Mouse (Mus musculus) midbrain, postnatal 0 days (tissue): ENCODE data around the gene Snx21. TPM values are rescaled to one million over a fixed set of nuclear protein-coding genes. Genes with fewer than 3 reads are reported as not detected.

ENCODE experiments used
- ATAC-seq: fragments of 200-750 bp; cut with Nextera tagmentation; 2 replicates; pipeline ENCODE4 v1.8.0; 2017; ENCODE audit warnings: moderate number of reproducible peaks, mild to moderate bottlenecking, moderate TSS enrichment, moderate library complexity; ENCODE audit not compliant: low FRiP score
- DNase-seq: peaks from one replicate; pipeline ENCODE4 v3.0.0-alpha.2; 2015; ENCODE audit warnings: low spot score
- H3K27ac ChIP-seq: fragments of 300-500 bp; sonication (generic); 2 replicates; pipeline ENCODE4 v1.5.1; 2014; ENCODE audit warnings: low read depth, mild to moderate bottlenecking, low read length, mixed read lengths
- H3K27me3 ChIP-seq: fragments of 300-500 bp; sonication (generic); 2 replicates; pipeline ENCODE4 v1.6.1; 2014; ENCODE audit warnings: low read length, control low read depth, mixed read lengths; ENCODE audit not compliant: insufficient read depth
- H3K36me3 ChIP-seq: fragments of 300-500 bp; sonication (generic); 2 replicates; pipeline ENCODE4 v1.6.1; 2014; ENCODE audit warnings: low read length, control low read depth, mixed read lengths; ENCODE audit not compliant: insufficient read depth
- H3K4me1 ChIP-seq: fragments of 300-500 bp; sonication (generic); 2 replicates; pipeline ENCODE4 v1.6.1; 2014; ENCODE audit warnings: mild to moderate bottlenecking, control low read depth, antibody characterized with exemption, low read length, mixed read lengths; ENCODE audit not compliant: insufficient read depth
- H3K4me2 ChIP-seq: fragments of 300-500 bp; sonication (generic); 2 replicates; pipeline ENCODE4 v1.6.1; 2014; ENCODE audit warnings: low read depth, mild to moderate bottlenecking, low read length, mixed read lengths; ENCODE audit not compliant: poor library complexity, severe bottlenecking
- H3K4me3 ChIP-seq: fragments of 300-500 bp; sonication (generic); 2 replicates; pipeline ENCODE4 v1.5.1; 2014; ENCODE audit warnings: low read depth, mild to moderate bottlenecking, low read length, moderate library complexity
- H3K9ac ChIP-seq: fragments of 300-500 bp; sonication (generic); replicated peaks from 2 replicates; pipeline ENCODE4 v1.6.1; 2014; ENCODE audit warnings: mild to moderate bottlenecking, low read length, moderate library complexity, mixed read lengths; ENCODE audit not compliant: poor library complexity, severe bottlenecking
- H3K9me3 ChIP-seq: fragments of 300-500 bp; sonication (generic); 2 replicates; pipeline ENCODE4 v1.6.1; 2016; ENCODE audit warnings: low read length, control low read depth
- CTCF ChIP-seq: IDR thresholded peaks from 2 replicates; pipeline ENCODE4 v1.5.1; 2016; ENCODE audit warnings: antibody characterized with exemption, mild to moderate bottlenecking
- WGBS: fragments of 180-500 bp; shearing (Covaris S2); extraction: QIAGEN DNeasy Blood & Tissue Kit; methylation state at CpG from one replicate; pipeline ENCODE4 v1.1.7; 2014; 5-methylcytosine and 5-hydroxymethylcytosine counted together
- polyA plus RNA-seq: library from polyadenylated mRNA; unstranded; fragments of >200 nt; fragmentation: Nextera tagmentation; extraction: Ambion mirVana; gene quantifications from 2 replicates; pipeline ENCODE4 v1.2.1, GENCODE M21; 2015
- total RNA-seq: library from RNA; depleted of rRNA; stranded (reverse); fragments of >200 nt; gene quantifications from 2 replicates; pipeline ENCODE4 v1.2.3, GENCODE M21; 2014

Snx21 gene
- total and polyA plus RNA-seq, 2 experiments from 2014 or later, result 50.8 to 100 TPM

GRCm38 (mm10) chr2:164831029-164831428 lies 45.4 kb downstream of the Snx21 start:
- no peak for DNase-seq
- H3K4me3 ChIP-seq, result no peak overlapping the region
- H3K27me3 ChIP-seq, result no peaks in the 10 kb centered on the region
- H3K4me1 ChIP-seq, result peaks cover 10% of the 10 kb centered on the region
- H3K9me3 ChIP-seq, result no peaks in the 10 kb centered on the region
- no peak overlapping the region for H3K9ac ChIP-seq
- no peak for ATAC-seq
- H3K27ac ChIP-seq, result no peak overlapping the region
- TF ChIP-seq CTCF, result no peak
- no peak overlapping the region for H3K4me2 ChIP-seq
- 88% methylated on average over 10 of the region's 10 CpGs for WGBS
- peaks cover 7% of the 10 kb centered on the region for H3K36me3 ChIP-seq

GRCm38 (mm10) chr2:164832032-164832747 lies 46.6 kb downstream of the Snx21 start:
- peak overlapping the region; percentile 60 for H3K4me3 ChIP-seq
- 63% methylated on average over 16 of the region's 16 CpGs for WGBS
- peak overlapping the region; percentile 99 for H3K4me2 ChIP-seq
- H3K4me1 ChIP-seq, result peaks cover 10% of the 10 kb centered on the region
- peak overlapping the region; percentile 63 for H3K9ac ChIP-seq
- peak overlapping the region; percentile 77 for H3K27ac ChIP-seq
- no peak for TF ChIP-seq CTCF
- ATAC-seq (no peak), DNase-seq (no peak)
- no peaks in the 10 kb centered on the region for H3K27me3 ChIP-seq
- H3K36me3 ChIP-seq, result peaks cover 7% of the 10 kb centered on the region
- no peaks in the 10 kb centered on the region for H3K9me3 ChIP-seq

DNA sequence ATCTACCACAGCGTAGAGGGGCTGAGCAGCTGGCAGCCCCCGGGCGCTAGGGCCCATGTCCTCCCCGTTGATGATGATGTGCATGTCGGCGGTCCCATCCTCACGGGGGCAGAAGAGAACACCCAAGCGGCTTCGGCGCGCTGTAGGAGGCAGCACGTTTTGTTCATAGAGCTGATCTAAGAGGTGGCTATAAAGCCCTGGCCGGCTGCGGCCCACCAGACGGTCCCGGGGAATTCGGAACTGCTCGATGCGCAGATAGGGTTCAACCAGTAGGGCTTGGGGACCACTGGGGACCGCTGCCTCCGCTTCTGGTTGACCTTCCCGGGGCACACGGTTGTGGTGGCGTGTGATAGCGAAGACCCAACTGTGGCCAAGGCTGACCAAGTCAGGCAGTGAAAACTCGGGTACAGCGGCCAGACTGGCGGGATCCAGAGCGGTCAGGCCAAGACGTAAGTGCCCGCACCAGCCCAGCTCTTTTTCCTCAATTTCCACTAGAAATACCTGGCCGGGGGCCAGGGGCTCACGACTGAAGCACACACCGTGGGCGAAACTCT lies 47.2 kb downstream of the Snx21 start, which contains the start of gene Ctsa:
Ctsa (plus strand) TSS at position 126 of the 554 bp plus-strand sequence.
- peaks cover 4% of the 10 kb centered on the region; the same call in 1 of the 2 replicates for H3K36me3 ChIP-seq
- peak within 1 kb of the TSS; percentile 99 for H3K4me2 ChIP-seq
- DNase-seq (peak; percentile 81), ATAC-seq (peak; percentile 59)
- H3K4me1 ChIP-seq, result peaks cover 10% of the 10 kb centered on the region
- H3K27me3 ChIP-seq, result no peaks in the 10 kb centered on the region
- peak within 1 kb of the TSS; percentile 60 for H3K4me3 ChIP-seq
- no peaks in the 10 kb centered on the region for H3K9me3 ChIP-seq
- WGBS, result under 1% methylated on average over 35 of the region's 35 CpGs
- H3K27ac ChIP-seq, result peak within 1 kb of the TSS; percentile 77
- TF ChIP-seq CTCF, result peak; percentile 71
- H3K9ac ChIP-seq, result peak within 1 kb of the TSS; percentile 63

DNA sequence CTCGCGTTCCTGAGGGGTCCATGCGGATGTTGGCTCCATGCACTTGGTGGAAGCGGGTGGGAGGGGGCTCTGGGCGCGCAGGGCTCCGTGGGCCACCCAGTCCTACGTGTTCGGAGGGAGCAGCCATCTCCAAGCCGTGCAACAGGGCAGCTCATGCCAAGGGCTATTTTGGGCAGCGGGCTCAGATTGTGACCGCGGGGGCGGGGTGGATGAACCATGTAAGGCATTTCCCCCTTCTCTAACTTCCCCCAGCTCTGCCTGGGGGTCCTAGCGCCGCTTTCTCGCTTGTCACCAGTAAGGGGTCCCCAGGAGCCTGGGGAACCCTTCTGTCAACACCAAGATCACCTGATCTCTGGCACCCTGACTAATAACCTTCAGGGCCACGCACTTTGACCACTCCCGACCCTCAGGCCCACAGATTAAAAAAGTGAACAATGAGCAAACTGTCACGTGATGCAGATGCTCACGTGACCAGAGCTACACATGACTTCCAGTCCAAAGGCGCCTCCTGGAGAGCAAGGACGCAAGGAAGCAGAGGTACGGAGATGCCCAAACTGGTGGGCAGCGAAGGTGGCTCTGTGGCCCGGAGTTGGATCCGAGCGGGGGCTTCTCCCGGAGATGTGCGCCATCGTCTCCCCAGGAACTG lies 47.8 kb downstream of the Snx21 start, which contains the start of gene Neurl2:
Neurl2 (minus strand) TSS at position 143 of the 646 bp plus-strand sequence.
- H3K4me2 ChIP-seq, result peak within 1 kb of the TSS; percentile 99
- peak within 1 kb of the TSS; percentile 60 for H3K4me3 ChIP-seq
- H3K4me1 ChIP-seq, result peaks cover 10% of the 10 kb centered on the region
- peak; percentile 39 for TF ChIP-seq CTCF
- DNase-seq (peak; percentile 96), ATAC-seq (peak; percentile 68)
- under 1% methylated on average over 31 of the region's 31 CpGs for WGBS
- peak within 1 kb of the TSS; percentile 77 for H3K27ac ChIP-seq
- H3K27me3 ChIP-seq, result no peaks in the 10 kb centered on the region
- no peaks in the 10 kb centered on the region for H3K9me3 ChIP-seq
- H3K9ac ChIP-seq, result peak within 1 kb of the TSS; percentile 63
- peaks cover 10% of the 10 kb centered on the region for H3K36me3 ChIP-seq

DNA sequence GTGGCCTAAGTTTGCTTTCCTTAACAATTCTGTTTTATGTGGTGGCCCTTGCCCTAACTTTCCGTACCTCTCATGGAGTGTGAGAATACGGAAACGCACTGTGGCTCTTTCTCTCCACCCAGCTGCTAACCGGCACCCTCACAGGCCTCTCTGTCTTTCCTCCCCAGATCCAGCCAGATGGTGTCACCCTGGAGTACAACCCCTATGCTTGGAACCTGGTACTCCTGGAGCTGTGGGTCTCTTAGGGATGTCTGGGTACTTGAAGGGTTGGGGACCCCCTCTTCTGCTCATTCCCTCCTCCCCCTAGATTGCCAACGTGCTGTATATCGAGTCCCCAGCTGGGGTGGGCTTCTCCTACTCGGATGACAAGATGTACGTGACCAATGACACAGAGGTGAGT lies 48.9 kb downstream of the Snx21 start:
- ATAC-seq (no peak), DNase-seq (no peak)
- peak overlapping the region; percentile 60 for H3K4me3 ChIP-seq
- peaks cover 21% of the 10 kb centered on the region for H3K36me3 ChIP-seq
- TF ChIP-seq CTCF, result peak; percentile 24
- H3K27ac ChIP-seq, result 0 out of 2 replicates have a peak overlapping the region, but pooled peaks have one; percentile 77
- 46% methylated on average over 8 of the region's 8 CpGs for WGBS
- H3K4me2 ChIP-seq, result peak overlapping the region; percentile 99
- H3K27me3 ChIP-seq, result no peaks in the 10 kb centered on the region
- no peaks in the 10 kb centered on the region for H3K9me3 ChIP-seq
- H3K9ac ChIP-seq, result peak overlapping the region; percentile 63; the same call in 1 of the 2 replicates
- peaks cover 10% of the 10 kb centered on the region for H3K4me1 ChIP-seq
